Mouse (Mus musculus): ENCODE results near the gene Tor4a. TPM values are rescaled to one million over a fixed set of nuclear protein-coding genes. Genes with fewer than 3 reads are reported as not detected.
A peak's percentile ranks its signal among the peaks of the same experiment; 100 is the strongest.

The Tor4a gene
- polyA plus RNA-seq, 1 experiment from 2014 or later, result 7.5 TPM

DNA sequence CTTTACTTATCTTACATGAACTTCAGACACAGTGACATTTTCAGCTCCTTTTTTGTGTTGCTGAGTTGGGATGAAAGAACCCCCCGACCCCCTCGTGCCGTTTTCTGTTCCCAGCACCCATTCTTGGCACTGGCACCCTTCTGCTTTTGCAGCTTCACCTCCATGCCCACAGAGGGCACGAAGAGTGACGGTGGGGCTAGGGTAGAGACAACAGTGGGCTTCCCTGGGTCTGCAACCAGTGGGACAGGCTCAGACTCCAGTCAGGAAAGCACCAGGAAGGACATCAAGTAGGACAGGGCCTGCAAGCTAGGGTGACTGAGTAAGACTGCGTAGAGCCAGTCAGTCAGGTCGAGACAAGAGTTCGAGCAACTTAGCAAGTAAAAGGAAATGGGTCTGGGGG lies 43.6 kb upstream of the Tor4a start:
- Histone ChIP-seq H3K4me2 (peak overlapping the region; percentile 93), H3K4me3 (ENCODE audit: low read depth, low read length) (peak overlapping the region; percentile 49), H3K36me3 (ENCODE audit: insufficient read depth) (no peaks in the 10 kb centered on the region), H3K9ac (peak overlapping the region; percentile 48), H3K27ac (ENCODE audit: low read depth) (peak overlapping the region; percentile 46; the same call in 1 of the 2 replicates), H3K9me3 (ENCODE audit: low read depth, low read length) (no peaks in the 10 kb centered on the region), H3K27me3 (ENCODE audit: insufficient read depth, low read length) (peaks cover 23% of the 10 kb centered on the region), H3K4me1 (ENCODE audit: insufficient read depth) (0 out of 2 replicates have a peak, but pooled peaks cover 4% of the 10 kb centered on the region)
- 50% methylated on average over 8 of the region's 8 CpGs for WGBS
- ATAC-seq (ENCODE audit: insufficient read depth) (peak; percentile 19; the same call in 1 of the 2 replicates), DNase-seq (no peak)
- no peak for TF ChIP-seq CTCF (IDR thresholded peaks at IDR 0.05; ENCODE audit: low read depth)

DNA sequence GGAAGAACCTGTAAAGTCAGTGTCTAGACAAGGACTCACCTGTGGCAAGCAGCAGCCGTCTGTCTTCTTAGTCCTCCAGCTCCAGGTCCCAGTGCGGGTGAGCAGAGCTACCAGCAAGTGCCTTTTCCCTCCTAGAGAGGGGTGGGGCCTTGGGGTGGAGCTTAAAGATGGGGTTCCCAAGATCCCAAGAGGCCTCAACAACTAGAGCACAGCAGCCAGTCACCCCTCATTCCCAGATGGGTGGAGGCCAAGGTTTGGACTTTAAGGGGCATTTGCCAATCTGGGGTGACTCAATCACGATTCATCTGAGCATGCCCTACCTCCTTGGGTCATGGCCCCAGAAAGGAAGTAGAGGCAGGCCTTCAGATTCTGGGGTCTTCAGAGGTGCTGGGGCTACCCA lies 43.1 kb upstream of the Tor4a start:
- Histone ChIP-seq H3K9ac (no peak overlapping the region), H3K4me2 (no peak overlapping the region), H3K4me3 (ENCODE audit: low read depth, low read length) (no peak overlapping the region), H3K27me3 (ENCODE audit: insufficient read depth, low read length) (peaks cover 23% of the 10 kb centered on the region), H3K9me3 (ENCODE audit: low read depth, low read length) (no peaks in the 10 kb centered on the region), H3K4me1 (ENCODE audit: insufficient read depth) (0 out of 2 replicates have a peak, but pooled peaks cover 4% of the 10 kb centered on the region), H3K36me3 (ENCODE audit: insufficient read depth) (no peaks in the 10 kb centered on the region), H3K27ac (ENCODE audit: low read depth) (no peak overlapping the region)
- WGBS, result 81% methylated on average over 3 of the region's 3 CpGs
- no peak for ATAC-seq (ENCODE audit: insufficient read depth)
- DNase-seq, result no peak
- no peak for TF ChIP-seq CTCF (IDR thresholded peaks at IDR 0.05; ENCODE audit: low read depth)

DNA sequence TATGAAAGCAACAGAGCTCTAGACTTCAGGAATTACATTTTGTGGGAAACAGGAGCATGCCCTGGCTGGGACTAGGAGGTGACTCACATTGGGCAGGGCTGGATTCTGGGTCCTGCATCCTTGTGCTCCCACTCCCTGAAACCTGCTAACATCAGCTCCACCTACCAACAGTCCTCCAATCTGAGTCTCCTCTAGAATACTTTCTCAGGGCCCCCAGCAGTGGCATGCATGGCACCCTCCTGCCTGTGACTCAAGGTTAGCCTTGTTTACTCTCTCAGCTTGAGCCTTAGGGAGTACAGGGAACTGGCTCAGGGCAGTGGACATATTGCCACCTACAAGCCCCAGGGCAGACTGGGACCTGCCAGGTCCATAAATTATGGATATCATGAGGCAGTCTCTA lies 41.4 kb upstream of the Tor4a start:
- no peak for ATAC-seq (ENCODE audit: insufficient read depth)
- Histone ChIP-seq H3K4me3 (ENCODE audit: low read depth, low read length) (no peak overlapping the region), H3K4me1 (ENCODE audit: insufficient read depth) (0 out of 2 replicates have a peak, but pooled peaks cover 4% of the 10 kb centered on the region), H3K36me3 (ENCODE audit: insufficient read depth) (no peaks in the 10 kb centered on the region), H3K9ac (no peak overlapping the region), H3K9me3 (ENCODE audit: low read depth, low read length) (no peaks in the 10 kb centered on the region), H3K4me2 (no peak overlapping the region), H3K27me3 (ENCODE audit: insufficient read depth, low read length) (peaks cover 20% of the 10 kb centered on the region), H3K27ac (ENCODE audit: low read depth) (no peak overlapping the region)
- no peak for DNase-seq
- no peak for TF ChIP-seq CTCF (IDR thresholded peaks at IDR 0.05; ENCODE audit: low read depth)

DNA sequence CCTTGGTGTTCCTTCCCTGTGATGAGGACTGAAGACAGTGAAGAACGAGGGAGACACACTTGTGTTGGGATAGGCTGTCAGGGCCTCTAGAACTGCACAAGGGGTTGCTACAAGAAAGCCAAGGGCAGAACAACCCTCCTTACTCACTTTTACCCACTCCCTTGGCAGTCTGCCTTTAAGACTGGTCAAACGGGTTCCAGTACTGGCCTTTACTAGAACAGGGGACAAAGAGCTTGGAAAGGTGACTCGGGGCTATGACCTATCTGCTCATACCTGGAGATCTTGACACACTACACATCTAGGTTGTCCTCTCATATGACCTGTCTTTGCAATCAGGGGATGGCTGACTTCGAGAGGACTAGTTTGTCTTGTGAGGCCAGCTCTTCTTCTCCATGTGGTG lies 40.8 kb upstream of the Tor4a start:
- H3K4me1 ChIP-seq (ENCODE audit: insufficient read depth), result 0 out of 2 replicates have a peak, but pooled peaks cover 4% of the 10 kb centered on the region
- peaks cover 15% of the 10 kb centered on the region for H3K27me3 ChIP-seq (ENCODE audit: insufficient read depth, low read length)
- H3K4me3 ChIP-seq (ENCODE audit: low read depth, low read length), result no peak overlapping the region
- no peak overlapping the region for H3K4me2 ChIP-seq
- ATAC-seq (ENCODE audit: insufficient read depth), result no peak
- WGBS, result 46% methylated on average over 4 of the region's 4 CpGs
- H3K36me3 ChIP-seq (ENCODE audit: insufficient read depth), result no peaks in the 10 kb centered on the region
- H3K27ac ChIP-seq (ENCODE audit: low read depth), result no peak overlapping the region
- H3K9me3 ChIP-seq (ENCODE audit: low read depth, low read length), result no peaks in the 10 kb centered on the region
- TF ChIP-seq CTCF (IDR thresholded peaks at IDR 0.05; ENCODE audit: low read depth), result no peak
- no peak for DNase-seq
- H3K9ac ChIP-seq, result no peak overlapping the region

DNA sequence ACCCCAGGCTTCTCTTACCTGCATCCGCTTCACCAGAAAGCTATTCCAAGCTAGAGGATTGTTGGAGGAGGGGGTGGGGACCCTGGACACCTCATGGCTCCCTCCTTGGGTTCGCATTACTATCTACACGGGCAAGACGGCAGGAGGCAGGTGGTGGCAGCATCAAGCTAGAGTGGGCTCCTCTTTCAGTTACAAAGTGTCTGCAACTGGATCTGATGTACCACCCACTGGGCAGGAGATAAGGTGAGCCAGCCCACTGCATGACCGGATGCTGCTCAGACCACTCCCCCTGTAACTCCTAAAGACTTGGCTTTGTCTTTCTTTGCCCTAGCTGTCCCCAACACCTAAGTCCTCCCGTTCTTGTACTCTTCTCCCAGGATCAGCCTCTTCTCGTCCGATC lies 39.9 kb upstream of the Tor4a start, which contains the start of gene Rnf224:
Rnf224 (minus strand) TSS at position 174 of the 400 bp plus-strand sequence.
- 19% methylated on average over 8 of the region's 8 CpGs for WGBS
- H3K36me3 ChIP-seq (ENCODE audit: insufficient read depth), result no peaks in the 10 kb centered on the region
- H3K9me3 ChIP-seq (ENCODE audit: low read depth, low read length), result no peaks in the 10 kb centered on the region
- TF ChIP-seq CTCF (IDR thresholded peaks at IDR 0.05; ENCODE audit: low read depth), result no peak
- ATAC-seq (ENCODE audit: insufficient read depth) (no peak), DNase-seq (no peak)
- no peak within 1 kb of the TSS for H3K27ac ChIP-seq (ENCODE audit: low read depth)
- H3K4me2 ChIP-seq, result no peak within 1 kb of the TSS
- H3K9ac ChIP-seq, result no peak within 1 kb of the TSS
- 0 out of 2 replicates have a peak, but pooled peaks cover 4% of the 10 kb centered on the region for H3K4me1 ChIP-seq (ENCODE audit: insufficient read depth)
- no peak within 1 kb of the TSS for H3K4me3 ChIP-seq (ENCODE audit: low read depth, low read length)
- H3K27me3 ChIP-seq (ENCODE audit: insufficient read depth, low read length), result peaks cover 7% of the 10 kb centered on the region; the same call in 1 of the 2 replicates

DNA sequence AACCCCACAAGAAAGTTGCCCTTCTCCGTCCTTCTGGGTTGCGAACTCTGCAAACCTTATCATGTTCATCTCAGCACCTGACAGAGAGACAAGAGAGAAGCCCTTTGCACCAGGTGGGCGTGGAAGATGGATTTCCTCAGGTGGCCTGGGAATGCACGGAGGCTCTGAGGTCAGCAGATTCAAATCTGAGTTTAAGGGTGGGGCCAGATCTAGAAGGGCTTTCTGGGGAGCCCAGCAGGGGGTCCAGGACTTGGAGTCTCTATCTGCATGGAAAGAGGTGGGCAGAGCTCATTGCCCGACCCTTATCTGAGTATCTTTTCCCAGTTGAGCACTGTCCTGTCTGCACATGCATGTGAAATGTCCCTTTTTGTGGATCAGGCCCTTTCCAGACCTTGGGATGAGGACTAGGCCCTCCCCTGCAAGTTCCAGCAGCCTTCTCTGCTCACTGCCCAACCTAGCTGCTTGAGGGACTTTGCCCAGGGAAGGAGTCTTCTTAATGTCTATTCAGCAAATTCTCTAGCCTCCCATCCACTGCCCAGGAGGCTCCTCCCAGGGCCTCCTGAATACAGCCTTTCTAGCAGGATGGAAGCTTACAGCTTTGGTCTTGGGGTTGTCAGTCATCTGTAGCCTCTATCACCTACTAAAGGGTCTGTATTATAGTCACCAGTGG lies 38.0 kb upstream of the Tor4a start:
- DNase-seq (no peak), ATAC-seq (ENCODE audit: insufficient read depth) (no peak)
- Histone ChIP-seq H3K9ac (no peak overlapping the region), H3K9me3 (ENCODE audit: low read depth, low read length) (no peaks in the 10 kb centered on the region), H3K27ac (ENCODE audit: low read depth) (no peak overlapping the region), H3K27me3 (ENCODE audit: insufficient read depth, low read length) (0 out of 2 replicates have a peak, but pooled peaks cover 2% of the 10 kb centered on the region), H3K4me2 (no peak overlapping the region), H3K36me3 (ENCODE audit: insufficient read depth) (no peaks in the 10 kb centered on the region), H3K4me1 (ENCODE audit: insufficient read depth) (no peaks in the 10 kb centered on the region), H3K4me3 (ENCODE audit: low read depth, low read length) (no peak overlapping the region)
- WGBS, result 46% methylated on average over 5 of the region's 5 CpGs
- no peak for TF ChIP-seq CTCF (IDR thresholded peaks at IDR 0.05; ENCODE audit: low read depth)

DNA sequence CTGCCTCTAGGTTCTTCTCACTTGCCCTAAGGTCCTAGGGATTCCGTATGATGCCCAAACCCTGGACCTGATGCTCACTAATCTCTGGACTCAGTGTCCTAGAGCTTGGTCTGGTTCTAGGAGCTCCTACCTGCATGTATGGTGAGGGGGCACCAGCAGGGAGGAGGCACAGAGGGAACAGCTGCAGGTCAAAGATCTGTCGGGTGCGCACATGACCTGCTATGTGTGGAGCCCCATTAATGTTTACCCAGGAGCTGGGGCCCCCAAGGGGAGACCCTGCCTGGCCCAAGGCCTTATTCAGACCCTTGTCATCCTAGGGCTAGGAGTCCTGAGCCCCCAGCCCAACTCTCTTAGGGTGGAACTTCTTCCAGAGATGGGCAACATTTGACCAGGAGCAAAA lies 37.4 kb upstream of the Tor4a start, which contains the start of gene Slc34a3:
Slc34a3 (minus strand) TSS at position 315 of the 400 bp plus-strand sequence.
- DNase-seq (no peak), ATAC-seq (ENCODE audit: insufficient read depth) (no peak)
- TF ChIP-seq CTCF (IDR thresholded peaks at IDR 0.05; ENCODE audit: low read depth), result no peak
- Histone ChIP-seq H3K36me3 (ENCODE audit: insufficient read depth) (no peaks in the 10 kb centered on the region), H3K27me3 (ENCODE audit: insufficient read depth, low read length) (0 out of 2 replicates have a peak, but pooled peaks cover 2% of the 10 kb centered on the region), H3K4me1 (ENCODE audit: insufficient read depth) (no peaks in the 10 kb centered on the region), H3K9ac (no peak within 1 kb of the TSS), H3K9me3 (ENCODE audit: low read depth, low read length) (no peaks in the 10 kb centered on the region), H3K27ac (ENCODE audit: low read depth) (no peak within 1 kb of the TSS), H3K4me3 (ENCODE audit: low read depth, low read length) (no peak within 1 kb of the TSS), H3K4me2 (no peak within 1 kb of the TSS)
- 67% methylated on average over 3 of the region's 3 CpGs for WGBS

Data from lung, embryonic 14.5 days (tissue).